Mouse (Mus musculus) lung, embryonic 14.5 days (tissue): ENCODE data around the gene Ltb4r2. TPM values are rescaled to one million over a fixed set of nuclear protein-coding genes. Genes with fewer than 3 reads are reported as not detected.
A peak's percentile ranks its signal among the peaks of the same experiment; 100 is the strongest.

Experiments used
- ATAC-seq: fragments of 200-750 bp; cut with Nextera tagmentation; 2 replicates; pipeline ENCODE4 v1.8.0; 2017; ENCODE audit warnings: mild to moderate bottlenecking, moderate TSS enrichment, moderate library complexity; ENCODE audit not compliant: insufficient read depth
- DNase-seq: peaks from one replicate; pipeline ENCODE4 v3.0.0-alpha.2; 2015
- H3K27ac ChIP-seq: fragments of 300-500 bp; sonication (generic); 2 replicates; pipeline ENCODE4 v1.5.1; 2014; ENCODE audit warnings: low read depth, mild to moderate bottlenecking, moderate library complexity
- H3K27me3 ChIP-seq: fragments of 300-500 bp; sonication (generic); 2 replicates; pipeline ENCODE4 v1.6.1; 2014; ENCODE audit warnings: low read length, control low read depth; ENCODE audit not compliant: insufficient read depth
- H3K36me3 ChIP-seq: fragments of 300-500 bp; sonication (generic); 2 replicates; pipeline ENCODE4 v1.6.1; 2014; ENCODE audit warnings: control low read depth; ENCODE audit not compliant: insufficient read depth
- H3K4me1 ChIP-seq: fragments of 300-500 bp; sonication (generic); 2 replicates; pipeline ENCODE4 v1.6.1; 2014; ENCODE audit warnings: antibody characterized with exemption, control low read depth; ENCODE audit not compliant: insufficient read depth
- H3K4me2 ChIP-seq: fragments of 300-500 bp; sonication (generic); 2 replicates; pipeline ENCODE4 v1.6.1; 2014; ENCODE audit warnings: mild to moderate bottlenecking
- H3K4me3 ChIP-seq: fragments of 300-500 bp; sonication (generic); 2 replicates; pipeline ENCODE4 v1.5.1; 2014; ENCODE audit warnings: low read depth, low read length
- H3K9ac ChIP-seq: fragments of 300-500 bp; sonication (generic); 2 replicates; pipeline ENCODE4 v1.6.1; 2014
- H3K9me3 ChIP-seq: fragments of 300-500 bp; sonication (generic); 2 replicates; pipeline ENCODE4 v1.6.1; 2016; ENCODE audit warnings: low read depth, low read length, control low read depth
- CTCF ChIP-seq: IDR thresholded peaks from 2 replicates; pipeline ENCODE4 v1.5.1; 2016; ENCODE audit warnings: antibody characterized with exemption, low read depth
- WGBS: fragments of 180-500 bp; shearing (Covaris S2); extraction: QIAGEN DNeasy Blood & Tissue Kit; methylation state at CpG from one replicate; pipeline ENCODE4 v1.1.7; 2014; 5-methylcytosine and 5-hydroxymethylcytosine counted together
- polyA plus RNA-seq: library from polyadenylated mRNA; unstranded; fragments of >200 nt; fragmentation: Nextera tagmentation; extraction: Ambion mirVana; gene quantifications from 2 replicates; pipeline ENCODE4 v1.2.1, GENCODE M21; 2014

Ltb4r2 gene
- polyA plus RNA-seq, 1 experiment from 2014 or later = 0.70 TPM

GRCm38 (mm10) chr14:55726261-55726660 lies 35.0 kb upstream of the Ltb4r2 start:
- Histone ChIP-seq H3K9me3 (no peaks in the 10 kb centered on the region), H3K4me1 (peaks cover 4% of the 10 kb centered on the region; the same call in 1 of the 2 replicates), H3K27ac (no peak overlapping the region), H3K9ac (no peak overlapping the region), H3K27me3 (no peaks in the 10 kb centered on the region), H3K36me3 (no peaks in the 10 kb centered on the region), H3K4me3 (no peak overlapping the region), H3K4me2 (no peak overlapping the region)
- ATAC-seq (no peak), DNase-seq (no peak)
- TF ChIP-seq CTCF = no peak

- Histone ChIP-seq H3K9me3 (no peaks in the 10 kb centered on the region), H3K4me1 (peaks cover 4% of the 10 kb centered on the region; the same call in 1 of the 2 replicates), H3K9ac (no peak overlapping the region), H3K36me3 (no peaks in the 10 kb centered on the region), H3K4me2 (no peak overlapping the region), H3K4me3 (no peak overlapping the region), H3K27ac (0 out of 2 replicates have a peak overlapping the region, but pooled peaks have one; percentile 4), H3K27me3 (no peaks in the 10 kb centered on the region)
- no peak for TF ChIP-seq CTCF
- WGBS = 51% methylated on average over 8 of the region's 8 CpGs
- DNase-seq = no peak
- no peak for ATAC-seq
These were observed 33.1 kb upstream of the Ltb4r2 start for GRCm38 (mm10) chr14:55727889-55728685.

- WGBS = 79% methylated on average over 7 of the region's 7 CpGs
- TF ChIP-seq CTCF = no peak
- no peaks in the 10 kb centered on the region for H3K27me3 ChIP-seq
- peaks cover 4% of the 10 kb centered on the region; the same call in 1 of the 2 replicates for H3K4me1 ChIP-seq
- no peaks in the 10 kb centered on the region for H3K9me3 ChIP-seq
- H3K4me2 ChIP-seq = no peak overlapping the region
- no peak overlapping the region for H3K9ac ChIP-seq
- H3K4me3 ChIP-seq = no peak overlapping the region
- no peak for ATAC-seq
- DNase-seq = no peak
- H3K27ac ChIP-seq = no peak overlapping the region
- H3K36me3 ChIP-seq = no peaks in the 10 kb centered on the region
These were observed 31.1 kb upstream of the Ltb4r2 start for GRCm38 (mm10) chr14:55730116-55730515.

GRCm38 (mm10) chr14:55730531-55731032 lies 30.6 kb upstream of the Ltb4r2 start:
- no peak for TF ChIP-seq CTCF

GRCm38 (mm10) chr14:55733889-55734288 lies 27.3 kb upstream of the Ltb4r2 start:
- WGBS = 71% methylated on average over 10 of the region's 10 CpGs
- Histone ChIP-seq H3K36me3 (no peaks in the 10 kb centered on the region; the same call in none of the 2 replicates), H3K9ac (no peak overlapping the region), H3K27me3 (no peaks in the 10 kb centered on the region), H3K4me3 (no peak overlapping the region), H3K9me3 (no peaks in the 10 kb centered on the region), H3K27ac (no peak overlapping the region), H3K4me2 (no peak overlapping the region), H3K4me1 (no peaks in the 10 kb centered on the region)
- no peak for TF ChIP-seq CTCF
- DNase-seq (no peak), ATAC-seq (no peak)

More at GRCm38 (mm10) chr14:55730531-55731032, 30.6 kb upstream of the Ltb4r2 start:
- Histone ChIP-seq H3K4me3 (no peak overlapping the region), H3K36me3 (no peaks in the 10 kb centered on the region), H3K27me3 (no peaks in the 10 kb centered on the region), H3K4me2 (no peak overlapping the region), H3K27ac (no peak overlapping the region), H3K9ac (no peak overlapping the region), H3K4me1 (peaks cover 4% of the 10 kb centered on the region; the same call in 1 of the 2 replicates), H3K9me3 (no peaks in the 10 kb centered on the region)
- no peak for DNase-seq
- WGBS = 83% methylated on average over 7 of the region's 7 CpGs
- ATAC-seq = no peak

- Histone ChIP-seq H3K4me1 (no peaks in the 10 kb centered on the region), H3K27ac (no peak overlapping the region), H3K9ac (no peak overlapping the region), H3K27me3 (no peaks in the 10 kb centered on the region), H3K4me3 (no peak overlapping the region), H3K9me3 (no peaks in the 10 kb centered on the region), H3K36me3 (peaks cover 9% of the 10 kb centered on the region), H3K4me2 (no peak overlapping the region)
- ATAC-seq = no peak
- DNase-seq = no peak
- 72% methylated on average over 7 of the region's 7 CpGs for WGBS
- TF ChIP-seq CTCF = no peak
These were observed 26.4 kb upstream of the Ltb4r2 start for GRCm38 (mm10) chr14:55734869-55735268.

- Histone ChIP-seq H3K36me3 (peaks cover 13% of the 10 kb centered on the region), H3K4me3 (no peak overlapping the region), H3K4me2 (no peak overlapping the region), H3K9ac (no peak overlapping the region), H3K27ac (no peak overlapping the region), H3K4me1 (no peaks in the 10 kb centered on the region), H3K27me3 (no peaks in the 10 kb centered on the region), H3K9me3 (no peaks in the 10 kb centered on the region)
- DNase-seq (no peak), ATAC-seq (no peak)
- no peak for TF ChIP-seq CTCF
- WGBS = 29% methylated on average over 3 of the region's 3 CpGs
These were observed 25.9 kb upstream of the Ltb4r2 start for GRCm38 (mm10) chr14:55735334-55735733.
